Mouse (Mus musculus) heart, postnatal 4 days (tissue): ENCODE measurements around the gene Dclk2. TPM values are rescaled to one million over a fixed set of nuclear protein-coding genes. Genes with fewer than 3 reads are reported as not detected.
A peak's percentile ranks its signal among the peaks of the same experiment; 100 is the strongest.

Experiments used
- DNase-seq: peaks from one replicate; pipeline ENCODE4 v3.0.0; 2021
- total RNA-seq, 2 experiments: library from RNA; stranded (reverse); gene quantifications; 2 replicates each; pipeline ENCODE4 v1.2.3; 2021

The Dclk2 gene
- 1 to 10 TPM; 8.2 to 8.8 TPM for total RNA-seq

- peak; percentile 77 for DNase-seq
Observed at GRCm38 (mm10) chr3:86920343-86921083, at the start of gene Dclk2. Gene Dclk2, minus strand, starts transcription at chr3:86920852.

DNA sequence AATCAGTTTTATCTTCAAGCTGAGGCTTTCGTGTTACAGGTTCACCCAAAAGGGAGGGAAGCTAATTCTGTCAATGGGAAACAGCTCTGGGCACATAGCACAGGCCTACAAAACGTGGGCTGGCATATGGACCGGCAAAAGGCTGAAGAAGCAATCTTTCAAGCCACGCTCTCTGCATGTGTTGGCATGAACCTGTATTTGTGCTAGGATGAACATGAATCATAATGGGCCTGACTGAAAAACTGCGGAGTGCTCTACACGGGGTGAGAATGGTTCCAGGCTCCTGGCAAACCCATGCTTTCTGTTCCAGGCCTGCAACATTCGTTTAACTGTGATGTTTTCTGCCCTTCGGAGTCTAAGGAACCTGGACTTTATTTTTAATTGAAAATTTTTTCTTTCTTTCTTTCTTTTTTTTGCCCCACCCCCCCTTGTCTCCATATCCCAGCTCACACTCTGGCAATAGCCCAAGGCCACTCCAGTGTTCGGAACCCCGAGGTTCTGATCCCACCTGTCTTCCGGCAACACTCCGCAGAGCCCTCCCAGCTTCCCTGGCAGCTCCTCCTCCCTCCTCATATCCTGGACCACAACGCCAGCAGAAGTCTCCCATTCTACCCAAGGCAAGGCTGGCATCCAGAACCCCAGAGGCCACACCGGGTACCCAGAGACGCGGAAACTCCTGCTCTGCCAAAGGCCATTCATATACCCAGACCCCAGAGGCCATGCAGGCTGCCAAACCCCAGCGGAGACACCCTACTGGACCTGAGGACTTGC is 42.2 kb upstream of the Dclk2 start:
- DNase-seq: no peak

DNA sequence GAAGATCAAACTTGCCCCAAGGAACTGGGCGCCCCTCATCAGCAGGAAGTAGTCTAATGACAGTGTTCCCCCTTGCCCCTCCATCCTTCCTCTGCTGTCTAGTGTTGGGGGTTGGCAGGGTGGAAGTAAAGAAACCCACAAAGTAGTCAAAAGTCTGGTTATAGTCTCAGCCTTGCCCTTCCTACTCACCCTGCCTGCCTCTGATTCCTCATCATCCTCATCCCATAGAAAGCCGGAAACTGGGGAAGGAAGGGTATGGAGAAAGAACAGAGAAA is 40.7 kb upstream of the Dclk2 start:
- DNase-seq: no peak

GRCm38 (mm10) chr3:86960656-86961394 is 40.2 kb upstream of the Dclk2 start:
- no peak for DNase-seq

DNA sequence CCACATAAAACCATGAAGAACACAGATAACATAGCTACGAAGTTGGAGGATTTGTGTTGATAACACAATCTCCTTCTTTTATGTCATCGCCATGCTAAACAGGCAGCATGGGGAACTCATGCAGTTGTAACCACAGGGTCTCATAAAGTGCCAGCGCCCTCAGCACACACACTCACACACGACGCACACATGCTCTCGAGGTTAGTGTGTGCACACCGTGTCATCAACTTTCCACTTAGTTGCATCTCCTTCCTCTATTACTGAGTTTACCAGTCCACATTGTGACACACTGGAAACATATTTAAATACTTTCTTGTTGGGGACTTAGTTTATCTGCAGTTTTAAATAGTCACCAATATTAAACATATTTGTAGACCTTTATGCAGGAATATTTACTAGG is 38.4 kb upstream of the Dclk2 start:
- no peak for DNase-seq

GRCm38 (mm10) chr3:86955376-86955775 is 34.7 kb upstream of the Dclk2 start:
- DNase-seq: no peak

DNA sequence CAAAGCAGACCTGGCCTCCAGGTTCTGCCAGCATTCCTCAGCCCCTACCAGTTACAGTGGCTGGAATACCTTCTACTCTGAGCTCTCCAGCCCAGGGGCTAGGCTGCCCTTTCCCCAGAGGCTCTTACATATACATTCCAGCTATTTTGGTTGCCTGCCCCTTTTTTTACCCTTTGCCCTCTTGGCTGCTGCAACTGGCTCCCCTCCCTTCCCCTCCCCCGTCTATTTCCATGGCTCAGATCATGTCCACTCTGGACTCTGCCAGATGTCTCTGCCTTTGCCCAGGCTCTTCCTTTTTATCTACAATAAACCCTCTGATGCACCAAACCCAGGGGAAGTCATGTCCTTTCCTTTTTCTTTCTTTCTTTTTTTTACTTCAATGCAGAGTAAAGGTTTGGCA is 33.9 kb upstream of the Dclk2 start:
- DNase-seq: no peak

GRCm38 (mm10) chr3:86953819-86954218 is 33.2 kb upstream of the Dclk2 start:
- no peak for DNase-seq

DNA sequence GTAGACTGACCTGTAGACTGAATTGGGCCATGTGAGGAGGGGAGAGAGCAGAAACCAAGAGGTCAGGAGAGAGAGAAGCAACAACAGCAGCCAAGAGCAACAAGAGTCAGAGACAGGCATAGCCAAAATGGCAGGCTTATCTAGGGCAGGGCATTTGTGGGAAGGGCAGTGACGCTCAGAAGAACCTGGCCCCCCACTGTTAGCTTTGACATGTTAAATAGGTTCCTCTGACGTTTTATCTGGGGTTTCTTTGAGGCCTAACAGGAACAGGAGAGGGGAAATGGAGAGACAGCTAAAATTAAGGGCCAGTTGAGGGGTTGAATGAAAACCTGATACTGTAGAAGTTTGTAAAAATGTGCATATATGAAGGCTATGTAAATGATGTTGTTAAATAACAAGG is 30.0 kb upstream of the Dclk2 start:
- DNase-seq: no peak

GRCm38 (mm10) chr3:86936254-86936836 is 15.7 kb upstream of the Dclk2 start:
- DNase-seq: no peak

- no peak for DNase-seq
Observed at GRCm38 (mm10) chr3:86933446-86933845, 12.8 kb upstream of the Dclk2 start.

- no peak for DNase-seq
Observed at GRCm38 (mm10) chr3:86923686-86924085, 3.0 kb upstream of the Dclk2 start.

- DNase-seq: no peak
Observed at GRCm38 (mm10) chr3:86921181-86921975, 726 bp upstream of the Dclk2 start.

DNA sequence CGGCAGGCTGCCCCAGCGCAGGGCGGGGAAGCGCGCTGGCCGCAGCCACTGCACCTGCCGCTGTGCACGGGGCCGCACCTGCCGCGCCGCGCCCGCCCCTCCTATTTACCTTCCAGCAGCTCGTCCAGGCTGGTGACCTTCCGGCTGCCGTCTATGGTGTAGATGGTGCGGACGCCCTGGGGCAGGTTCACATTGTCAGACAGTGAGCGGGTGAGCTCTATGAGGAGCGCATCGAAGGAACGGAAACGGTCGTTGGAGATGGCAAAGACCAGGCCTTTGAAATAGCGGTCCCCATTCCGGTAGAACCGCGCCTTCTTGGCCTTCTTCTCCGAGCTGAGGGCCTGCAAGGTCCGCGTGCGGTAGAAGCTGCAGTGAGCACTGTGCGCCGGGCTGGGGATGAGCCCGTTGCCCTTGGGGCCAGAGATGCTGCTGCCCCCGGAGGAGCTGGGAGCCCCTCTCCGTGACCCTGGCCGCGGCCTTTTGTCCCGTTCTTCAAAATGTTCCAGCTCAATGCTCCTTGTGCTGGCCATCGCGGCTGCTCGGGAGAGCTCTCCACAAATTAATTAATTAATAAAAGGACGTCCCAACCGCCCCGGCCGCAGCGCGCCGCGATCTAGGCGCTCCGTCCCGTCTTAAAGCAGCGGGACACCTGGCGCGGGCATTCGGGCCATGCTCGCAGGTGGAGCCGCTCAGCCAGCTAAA is 860 bp downstream of the Dclk2 start:
- no peak for DNase-seq

GRCm38 (mm10) chr3:86917048-86917447 is 3.6 kb downstream of the Dclk2 start:
- DNase-seq: no peak

DNA sequence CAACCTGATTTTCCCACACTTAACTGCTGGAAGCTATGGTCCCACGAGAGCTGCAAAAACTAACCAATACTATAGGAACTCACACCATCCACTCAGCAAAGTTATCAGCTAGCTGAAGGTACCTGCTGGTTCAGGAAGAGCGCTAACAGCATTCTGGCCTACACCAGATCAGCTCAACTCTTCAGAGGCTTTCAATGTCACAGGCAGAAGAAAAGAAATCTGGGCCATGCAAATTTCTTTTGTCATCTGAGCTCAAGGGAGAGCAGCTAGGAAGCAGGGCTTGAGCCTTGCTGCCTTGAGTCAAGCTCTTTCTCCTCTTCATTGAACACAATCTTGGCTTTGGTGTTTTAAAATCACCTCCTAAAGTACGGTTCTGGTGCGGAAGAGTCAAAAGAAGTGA is 4.0 kb downstream of the Dclk2 start:
- DNase-seq: no peak

GRCm38 (mm10) chr3:86915291-86915690 is 5.4 kb downstream of the Dclk2 start:
- DNase-seq: no peak

DNA sequence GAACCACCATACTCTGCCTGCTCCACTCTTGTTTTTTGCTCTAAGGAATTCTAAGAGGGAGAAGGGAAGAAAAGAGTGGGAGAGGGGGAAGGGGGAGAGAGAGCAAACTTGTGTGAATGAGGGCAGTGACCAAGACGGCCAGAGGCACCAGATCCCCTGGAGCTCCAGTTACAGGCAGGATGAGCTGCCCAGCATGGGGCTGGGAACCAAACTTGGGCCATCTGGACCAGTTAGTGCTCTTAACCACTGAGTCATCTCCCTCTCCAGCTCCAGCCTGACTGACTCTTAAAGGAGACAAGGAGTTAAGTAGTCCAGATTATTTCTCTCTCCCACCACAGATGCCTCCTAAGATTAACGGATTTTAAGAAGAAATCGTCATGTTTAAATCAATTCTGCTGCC is 6.3 kb downstream of the Dclk2 start:
- no peak for DNase-seq

DNA sequence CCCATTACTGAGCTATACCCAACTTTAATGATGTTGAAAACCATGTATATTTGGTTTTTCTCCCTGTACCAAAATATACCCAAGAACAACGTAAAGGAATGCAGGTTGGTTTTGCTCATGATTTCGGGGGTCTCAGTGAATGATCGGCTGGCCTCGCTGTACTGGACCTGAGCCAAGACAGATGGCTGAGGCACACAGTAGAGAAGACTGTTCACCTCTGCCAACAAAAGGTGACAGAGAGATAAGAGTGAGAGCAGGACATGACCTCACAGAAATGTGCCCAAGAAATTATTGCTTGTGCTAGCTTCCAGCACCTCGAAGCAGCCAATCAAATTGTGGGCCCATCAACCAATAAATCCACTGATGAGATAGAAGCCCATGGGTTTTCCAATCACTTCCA is 22.3 kb downstream of the Dclk2 start:
- DNase-seq: no peak

DNA sequence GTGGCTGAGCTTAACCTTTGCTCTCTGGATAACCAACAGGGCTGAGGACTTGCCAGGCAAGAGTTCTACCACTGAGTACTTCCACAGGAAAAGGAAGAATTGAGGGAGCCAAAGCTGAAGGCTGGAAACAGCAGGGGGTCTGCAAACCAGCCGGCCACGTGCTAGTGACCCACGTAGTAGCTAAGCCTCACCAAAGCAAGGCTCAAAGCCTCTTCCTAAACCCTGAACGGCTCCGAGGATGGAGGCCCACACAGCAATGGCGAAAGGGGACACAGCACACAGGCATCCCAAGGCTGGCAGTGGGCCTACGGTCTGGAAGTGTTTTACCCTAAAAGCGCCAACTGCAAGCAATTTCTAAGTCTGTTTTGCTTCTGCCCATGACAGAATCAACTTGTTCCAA is 23.1 kb downstream of the Dclk2 start:
- no peak for DNase-seq

- DNase-seq: no peak
Observed at GRCm38 (mm10) chr3:86897066-86897465, 23.6 kb downstream of the Dclk2 start.

DNA sequence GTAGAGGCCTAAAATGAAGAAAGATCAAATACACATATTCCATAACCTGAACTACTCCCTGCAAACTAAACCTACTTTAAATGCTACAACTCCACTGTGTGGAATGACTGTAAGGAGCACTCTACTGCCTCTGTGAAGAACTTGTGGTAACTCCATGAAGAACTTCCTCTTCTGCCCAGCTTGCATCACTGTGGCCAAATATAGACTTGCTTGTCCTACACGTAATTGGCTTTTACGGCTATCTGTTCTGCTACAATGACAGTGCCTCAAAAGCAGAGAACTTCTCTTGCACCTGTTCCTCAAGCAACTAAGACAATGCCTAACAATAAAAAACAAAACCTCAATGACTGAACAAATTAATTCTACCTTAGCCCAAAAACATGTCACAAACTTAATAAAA is 26.2 kb downstream of the Dclk2 start:
- DNase-seq: no peak
